Mouse (Mus musculus) C2C12 (cell line): ENCODE results near the gene Irak4.

ENCODE experiments used
- CTCF ChIP-seq: IDR thresholded peaks from one replicate; pipeline ENCODE4 v1.5.1; 2011; ENCODE audit not compliant: control insufficient read depth, insufficient read depth, insufficient read length
- MYOG ChIP-seq: IDR thresholded peaks from one replicate; pipeline ENCODE4 v1.6.1; 2011; ENCODE audit not compliant: control insufficient read depth, insufficient read length; ENCODE audit errors: extremely low read depth
- USF1 ChIP-seq: IDR thresholded peaks from one replicate; pipeline ENCODE4 v1.6.1; 2011; ENCODE audit warnings: low read depth, mild to moderate bottlenecking, control low read depth, moderate library complexity

GRCm38 (mm10) chr15:94616036-94616435, 72.6 kb downstream of the Irak4 start:
- no peak for TF ChIP-seq MYOG
- no peak for TF ChIP-seq CTCF
- TF ChIP-seq USF1, result no peak
